Mouse (Mus musculus) left cerebral cortex, adult 8-10 months (tissue): ENCODE results near the gene Arhgef16. TPM values are rescaled to one million over a fixed set of nuclear protein-coding genes. Genes with fewer than 3 reads are reported as not detected.
A peak's percentile ranks its signal among the peaks of the same experiment; 100 is the strongest.

Source experiments
- DNase-seq, 2 experiments: peaks; one replicate each; pipeline ENCODE4 v3.0.0; 2022; ENCODE audit warnings: low spot score in 2 of 2
- total RNA-seq, 4 experiments: library from RNA; stranded (reverse); gene quantifications; 2 replicates each; pipeline ENCODE4 v1.2.4; 2022

Gene Arhgef16
- total RNA-seq: 1 to 10 TPM; 1.1 to 1.6 (median 1.2) TPM

- DNase-seq: peak in 1 of 2 experiments; percentile 16
These were observed at the start of gene Arhgef16 for GRCm38 (mm10) chr4:154301466-154301881. Gene Arhgef16 (minus strand): TSS chr4:154301676.

GRCm38 (mm10) chr4:154348197-154348786 lies 46.8 kb upstream of the Arhgef16 start:
- DNase-seq: no peak

- no peak for DNase-seq
These were observed 45.5 kb upstream of the Arhgef16 start for GRCm38 (mm10) chr4:154346731-154347522.

- no peak for DNase-seq
These were observed 35.2 kb upstream of the Arhgef16 start for GRCm38 (mm10) chr4:154336650-154337049.

- DNase-seq: peak; percentile 13 to 66
These were observed 34.3 kb upstream of the Arhgef16 start, which contains the start of gene B230104I21Rik for GRCm38 (mm10) chr4:154335761-154336160. Gene B230104I21Rik (plus strand): TSS chr4:154336127.

GRCm38 (mm10) chr4:154334699-154335402 lies 33.4 kb upstream of the Arhgef16 start:
- no peak for DNase-seq

- no peak for DNase-seq
These were observed 31.8 kb upstream of the Arhgef16 start for GRCm38 (mm10) chr4:154333300-154333699.

- no peak for DNase-seq
These were observed 29.8 kb upstream of the Arhgef16 start for GRCm38 (mm10) chr4:154331271-154331670.

GRCm38 (mm10) chr4:154330001-154330400 lies 28.5 kb upstream of the Arhgef16 start:
- no peak for DNase-seq

- peak; percentile 25 to 74 for DNase-seq
These were observed 27.4 kb upstream of the Arhgef16 start for GRCm38 (mm10) chr4:154328836-154329235.

- DNase-seq: no peak
These were observed 27.0 kb upstream of the Arhgef16 start for GRCm38 (mm10) chr4:154328431-154328830.

GRCm38 (mm10) chr4:154325410-154325809 lies 23.9 kb upstream of the Arhgef16 start:
- no peak for DNase-seq

GRCm38 (mm10) chr4:154313622-154313967 lies 12.1 kb upstream of the Arhgef16 start:
- no peak for DNase-seq

GRCm38 (mm10) chr4:154312935-154313621 lies 11.6 kb upstream of the Arhgef16 start:
- DNase-seq: peak in 1 of 2 experiments; percentile 65

GRCm38 (mm10) chr4:154312143-154312812 lies 10.8 kb upstream of the Arhgef16 start:
- no peak for DNase-seq

- no peak for DNase-seq
These were observed 9.2 kb upstream of the Arhgef16 start for GRCm38 (mm10) chr4:154310576-154311262.

- DNase-seq: no peak
These were observed 7.7 kb upstream of the Arhgef16 start for GRCm38 (mm10) chr4:154309131-154309530.

GRCm38 (mm10) chr4:154299541-154300271 lies 1.8 kb downstream of the Arhgef16 start:
- no peak for DNase-seq

- no peak for DNase-seq
These were observed 3.7 kb downstream of the Arhgef16 start for GRCm38 (mm10) chr4:154297761-154298160.

- DNase-seq: no peak
These were observed 7.2 kb downstream of the Arhgef16 start for GRCm38 (mm10) chr4:154294262-154294731.
